Comparison of ENCODE assay signal across 9 mouse cellular contexts in genomic region chr11:117974327-117975125, GRCm38 (mm10). TPM values are rescaled to one million over a fixed set of nuclear protein-coding genes. Genes with fewer than 3 reads are reported as not detected.
DNase-seq lines count a peak whose midpoint lies in the region; ATAC-seq and TF ChIP-seq lines count a peak whose summit lies in the region.
"Had no signal": no experiment of that assay in that cellular context is flagged by ENCODE, and none has a peak within 500 bp of the region (broad histone marks: within the 10 kb centered on the region; RNA-seq: fewer than 3 reads in every experiment).

No protein-coding gene starts in this region.

- no peak for ATAC-seq in lung, embryonic 14.5 days (ENCODE audit: insufficient read depth)
- no peak for ATAC-seq in heart, postnatal 0 days (ENCODE audit: insufficient read depth, low read depth)
- no peak for ATAC-seq in neural tube, embryonic 13.5 days (ENCODE audit: low read depth)
- ATAC-seq: forebrain, postnatal 0 days had no signal

- DNase-seq in cerebellum, postnatal 10 days, result peak; percentile 25 to 30
- DNase-seq in cerebellum, adult 11 months, result no peak
- no peak for DNase-seq in lung, embryonic 14.5 days
- no peak for DNase-seq in lung, postnatal 4 days
- DNase-seq in heart, postnatal 0 days (ENCODE audit: low spot score), result no peak
- no peak for DNase-seq in frontal cortex, postnatal 14 days (ENCODE audit: low spot score in 2 of 2)
- DNase-seq in layer of hippocampus, postnatal 14 days (ENCODE audit: low spot score in 2 of 2), result no peak
- DNase-seq: forebrain, postnatal 0 days had no signal

- H3K36me3 ChIP-seq in lung, embryonic 14.5 days (ENCODE audit: insufficient read depth), result no peaks in the 10 kb centered on the region
- no peaks in the 10 kb centered on the region for H3K36me3 ChIP-seq in heart, postnatal 0 days (replicated peaks; ENCODE audit: control insufficient read depth, insufficient read depth, low read length)
- no peaks in the 10 kb centered on the region for H3K36me3 ChIP-seq in neural tube, embryonic 13.5 days

- H3K27ac ChIP-seq in lung, embryonic 14.5 days (ENCODE audit: low read depth), result peak overlapping the region; percentile 72
- H3K27ac ChIP-seq in heart, postnatal 0 days (ENCODE audit: low read depth), result peak overlapping the region; percentile 11; the same call in 1 of the 2 replicates
- peak overlapping the region; percentile 84; the same call in 1 of the 2 replicates for H3K27ac ChIP-seq in neural tube, embryonic 13.5 days (replicated peaks)

- WGBS in lung, embryonic 14.5 days, result 41% methylated on average over 14 of the region's 14 CpGs
- 21% methylated on average over 14 of the region's 14 CpGs for WGBS in heart, postnatal 0 days
- WGBS in neural tube, embryonic 13.5 days, result 18% methylated on average over 14 of the region's 14 CpGs

- H3K4me3 ChIP-seq in lung, embryonic 14.5 days (ENCODE audit: low read depth, low read length), result no peak overlapping the region
- no peak overlapping the region for H3K4me3 ChIP-seq in heart, postnatal 0 days (ENCODE audit: low read depth, low read length)
- no peak overlapping the region for H3K4me3 ChIP-seq in neural tube, embryonic 13.5 days

- TF ChIP-seq EP300 in heart, postnatal 0 days (IDR thresholded peaks at IDR 0.05; ENCODE audit: low read depth), result no peak

- 0 out of 2 replicates have a peak overlapping the region, but pooled peaks have one; percentile 1 for H3K9ac ChIP-seq in lung, embryonic 14.5 days
- H3K9ac ChIP-seq in heart, postnatal 0 days (replicated peaks; ENCODE audit: low read depth, low read length), result no peak overlapping the region
- no peak overlapping the region; the same call in 1 of the 2 replicates for H3K9ac ChIP-seq in neural tube, embryonic 13.5 days
- H3K9ac ChIP-seq: forebrain, postnatal 0 days had no signal

- H3K27me3 ChIP-seq in lung, embryonic 14.5 days (ENCODE audit: insufficient read depth, low read length), result no peaks in the 10 kb centered on the region
- H3K27me3 ChIP-seq in heart, postnatal 0 days (ENCODE audit: control insufficient read depth, insufficient read depth, low read length), result no peaks in the 10 kb centered on the region
- peaks cover 6% of the 10 kb centered on the region; the same call in 1 of the 2 replicates for H3K27me3 ChIP-seq in neural tube, embryonic 13.5 days

- no peak for TF ChIP-seq CTCF in lung, embryonic 14.5 days (IDR thresholded peaks at IDR 0.05; ENCODE audit: low read depth)
- no peak for TF ChIP-seq CTCF in heart, postnatal 0 days (IDR thresholded peaks at IDR 0.05; ENCODE audit: low read depth)

- H3K4me2 ChIP-seq in lung, embryonic 14.5 days, result no peak overlapping the region
- H3K4me2 ChIP-seq in heart, postnatal 0 days (ENCODE audit: low read depth, low read length), result no peak overlapping the region
- H3K4me2 ChIP-seq in neural tube, embryonic 13.5 days, result no peak overlapping the region

- H3K4me1 ChIP-seq in lung, embryonic 14.5 days (ENCODE audit: insufficient read depth), result peaks cover 23% of the 10 kb centered on the region
- H3K4me1 ChIP-seq in heart, postnatal 0 days (ENCODE audit: control insufficient read depth, insufficient read depth), result peaks cover 21% of the 10 kb centered on the region
- peaks cover 37% of the 10 kb centered on the region for H3K4me1 ChIP-seq in neural tube, embryonic 13.5 days (replicated peaks)

- H3K9me3 ChIP-seq in lung, embryonic 14.5 days (ENCODE audit: low read depth, low read length), result no peaks in the 10 kb centered on the region
- H3K9me3 ChIP-seq in heart, postnatal 0 days (replicated peaks; ENCODE audit: control insufficient read depth, low read length), result no peaks in the 10 kb centered on the region
- no peaks in the 10 kb centered on the region for H3K9me3 ChIP-seq in neural tube, embryonic 13.5 days

RNA-seq across cellular contexts. Expression of gene Socs3, which starts 4.7 kb away (rescaled TPM):
- polyA plus RNA-seq in lung, embryonic 14.5 days (2014; fragmentation: Nextera tagmentation; extraction: Ambion mirVana), result 5.4 and 6.4 TPM in 2 replicates
- 5.7 and 13.1 TPM in 2 replicates for total RNA-seq in heart, postnatal 0 days (2014; rRNA removed; ENCODE audit: low replicate concordance)
- 4.0 and 5.1 TPM in 2 replicates for polyA plus RNA-seq in heart, postnatal 0 days (2015; fragmentation: Nextera tagmentation; extraction: Ambion mirVana)
- polyA plus RNA-seq in neural tube, embryonic 13.5 days (2015; fragmentation: Nextera tagmentation; extraction: Ambion mirVana), result 7.8 and 8.7 TPM in 2 replicates
- total RNA-seq in layer of hippocampus, postnatal 14 days (2021), result 1 to 10 TPM; 2.1 to 3.2 TPM

RNA-seq across cellular contexts. Expression of gene Pgs1, which starts 11.6 kb away (rescaled TPM):
- 35.8 and 40.8 TPM in 2 replicates for polyA plus RNA-seq in lung, embryonic 14.5 days (2014; fragmentation: Nextera tagmentation; extraction: Ambion mirVana)
- total RNA-seq in heart, postnatal 0 days (2014; rRNA removed; ENCODE audit: low replicate concordance), result 27.2 and 33.0 TPM in 2 replicates
- 20.3 and 21.8 TPM in 2 replicates for polyA plus RNA-seq in heart, postnatal 0 days (2015; fragmentation: Nextera tagmentation; extraction: Ambion mirVana)
- 46.9 and 49.0 TPM in 2 replicates for polyA plus RNA-seq in neural tube, embryonic 13.5 days (2015; fragmentation: Nextera tagmentation; extraction: Ambion mirVana)
- total RNA-seq in layer of hippocampus, postnatal 14 days (2021), result 10 to 100 TPM; 65.4 to 66.9 TPM

Comparison
In these comparisons a context has a peak if more than half of its experiments do, and no peak if none do; other contexts are left out.
1. DNase-seq: peak in cerebellum, postnatal 10 days (2 of 2); none in cerebellum, adult 11 months (single experiment), lung, embryonic 14.5 days (single experiment), lung, postnatal 4 days (0 of 2), heart, postnatal 0 days (single experiment), frontal cortex, postnatal 14 days (0 of 2) and layer of hippocampus, postnatal 14 days (0 of 2).
2. H3K27ac ChIP-seq: peak in every context shown above with its lines; median percentile 84 in neural tube, embryonic 13.5 days; 72 in lung, embryonic 14.5 days; 11 in heart, postnatal 0 days.